Mouse (Mus musculus): ENCODE results near the gene Yod1. TPM values are rescaled to one million over a fixed set of nuclear protein-coding genes. Genes with fewer than 3 reads are reported as not detected.

Yod1 gene
- polyA plus RNA-seq, 1 experiment from 2014 or later: 10.6 TPM

DNA sequence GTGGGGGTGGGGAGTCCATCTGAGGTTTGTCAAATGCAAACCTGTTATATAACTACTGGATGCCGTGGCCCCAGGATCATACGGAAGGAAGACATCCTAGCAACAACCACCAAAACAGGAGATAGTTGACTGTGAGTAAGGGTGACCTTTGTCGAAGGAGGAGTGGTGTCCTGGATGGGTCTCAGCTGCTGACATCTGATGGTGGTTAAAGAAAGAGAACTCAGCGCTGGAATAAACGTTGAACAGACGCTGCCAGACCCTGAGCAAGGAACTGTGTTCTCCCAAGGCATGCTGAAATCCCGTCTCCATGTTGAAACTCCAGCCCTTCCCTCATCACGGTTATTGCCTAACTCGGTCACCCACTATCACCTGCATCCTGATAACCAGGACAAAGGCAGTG is 42.6 kb downstream of the Yod1 start:
- H3K27ac ChIP-seq (replicated peaks): no peak overlapping the region
- no peak overlapping the region for H3K4me3 ChIP-seq
- H3K9me3 ChIP-seq: no peaks in the 10 kb centered on the region
- H3K4me1 ChIP-seq: no peaks in the 10 kb centered on the region
- H3K36me3 ChIP-seq (replicated peaks): no peaks in the 10 kb centered on the region
- H3K27me3 ChIP-seq (replicated peaks; ENCODE audit: low read depth, poor library complexity, severe bottlenecking): no peaks in the 10 kb centered on the region
- 86% methylated on average over 9 of the region's 9 CpGs for WGBS
- DNase-seq (ENCODE audit: low spot score): no peak

DNA sequence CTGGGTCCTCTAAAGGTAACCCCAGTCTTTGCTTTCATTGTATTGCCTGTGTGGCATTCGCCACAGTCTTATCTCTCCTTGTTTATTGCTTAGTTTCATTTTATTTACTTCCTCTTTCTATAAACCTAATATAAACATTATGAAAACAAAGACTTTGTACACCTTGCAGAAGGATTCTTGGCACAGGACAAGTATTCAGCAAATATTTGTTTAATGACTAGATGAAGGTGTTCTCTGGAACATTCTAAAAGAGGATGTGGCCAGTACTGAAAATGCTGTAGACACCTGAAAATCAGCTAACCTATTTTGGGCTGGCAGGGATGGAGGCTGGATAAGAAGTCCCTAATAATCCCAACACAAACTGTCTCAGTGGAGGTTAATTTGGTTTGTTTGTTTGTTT is 44.5 kb downstream of the Yod1 start:
- no peaks in the 10 kb centered on the region for H3K4me1 ChIP-seq
- WGBS: 77% methylated on average over 1 of the region's 1 CpGs
- H3K27ac ChIP-seq (replicated peaks): no peak overlapping the region
- H3K36me3 ChIP-seq (replicated peaks): no peaks in the 10 kb centered on the region
- no peaks in the 10 kb centered on the region for H3K9me3 ChIP-seq
- no peak overlapping the region for H3K4me3 ChIP-seq
- no peak for DNase-seq (ENCODE audit: low spot score)
- H3K27me3 ChIP-seq (replicated peaks; ENCODE audit: low read depth, poor library complexity, severe bottlenecking): no peaks in the 10 kb centered on the region

DNA sequence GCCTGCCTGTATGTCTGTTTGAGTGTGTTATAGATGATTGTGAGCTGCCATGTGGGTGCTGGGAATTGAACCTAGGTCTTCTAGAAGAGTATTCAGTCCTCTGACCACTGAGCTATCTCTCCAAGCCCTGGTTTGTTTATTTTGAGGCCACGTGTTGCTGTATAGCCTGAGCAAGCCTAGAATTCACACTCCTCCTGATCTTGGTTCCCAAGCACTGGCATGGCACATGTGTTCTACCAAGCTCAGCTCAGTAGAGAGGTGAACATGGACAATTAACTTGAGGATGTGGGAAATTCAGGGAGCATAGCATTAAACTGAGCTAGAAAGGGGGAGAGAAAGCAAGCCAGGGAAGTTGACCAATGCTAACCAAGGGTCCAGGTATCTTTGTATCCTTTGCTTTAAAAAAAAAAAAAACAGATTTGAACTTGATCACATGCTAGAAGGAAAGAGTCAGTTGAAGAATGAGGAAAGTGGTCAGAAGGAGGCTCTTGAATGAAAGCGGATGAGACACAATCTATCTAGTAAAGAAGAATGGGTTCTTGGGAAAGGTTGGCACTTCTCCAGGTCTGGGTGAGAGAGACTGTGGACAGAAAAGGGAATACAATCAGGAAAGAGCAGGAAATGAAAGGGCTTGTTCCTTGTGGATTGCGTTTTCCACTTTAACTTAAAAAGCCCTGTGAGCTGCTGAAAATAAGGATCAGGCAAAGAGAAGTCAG is 45.1 kb downstream of the Yod1 start:
- no peak for DNase-seq (ENCODE audit: low spot score)
- H3K9me3 ChIP-seq: no peaks in the 10 kb centered on the region
- no peak overlapping the region for H3K4me3 ChIP-seq
- no peaks in the 10 kb centered on the region for H3K4me1 ChIP-seq
- H3K27ac ChIP-seq (replicated peaks): no peak overlapping the region
- WGBS: 87% methylated on average over 3 of the region's 3 CpGs
- no peaks in the 10 kb centered on the region for H3K27me3 ChIP-seq (replicated peaks; ENCODE audit: low read depth, poor library complexity, severe bottlenecking)
- H3K36me3 ChIP-seq (replicated peaks): no peaks in the 10 kb centered on the region

DNA sequence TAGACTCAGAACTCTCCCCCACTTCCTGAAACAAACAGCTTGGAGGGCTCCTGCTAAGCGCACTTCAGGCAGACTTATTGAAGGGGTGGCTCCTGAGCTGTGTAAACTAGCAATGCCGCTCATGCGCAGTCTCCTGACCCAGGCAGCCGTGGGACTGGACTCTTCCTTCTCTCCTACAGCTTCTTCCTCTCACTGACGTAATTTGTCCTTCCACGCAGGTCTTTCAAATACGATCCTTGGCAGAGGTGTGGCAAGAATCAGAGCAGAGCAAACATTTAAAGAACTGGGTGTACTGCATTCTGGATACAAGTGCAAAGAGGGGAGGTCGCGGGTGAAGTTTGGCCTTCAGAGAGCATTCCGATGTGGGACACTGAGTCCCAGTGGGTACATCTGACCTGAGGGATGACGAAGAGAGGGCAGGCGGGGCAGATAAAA is 46.9 kb downstream of the Yod1 start:
- H3K4me3 ChIP-seq: no peak overlapping the region
- no peak overlapping the region for H3K27ac ChIP-seq (replicated peaks)
- DNase-seq (ENCODE audit: low spot score): no peak
- H3K36me3 ChIP-seq (replicated peaks): no peaks in the 10 kb centered on the region
- H3K9me3 ChIP-seq: no peaks in the 10 kb centered on the region
- 86% methylated on average over 12 of the region's 12 CpGs for WGBS
- H3K4me1 ChIP-seq: no peaks in the 10 kb centered on the region
- no peaks in the 10 kb centered on the region for H3K27me3 ChIP-seq (replicated peaks; ENCODE audit: low read depth, poor library complexity, severe bottlenecking)

DNA sequence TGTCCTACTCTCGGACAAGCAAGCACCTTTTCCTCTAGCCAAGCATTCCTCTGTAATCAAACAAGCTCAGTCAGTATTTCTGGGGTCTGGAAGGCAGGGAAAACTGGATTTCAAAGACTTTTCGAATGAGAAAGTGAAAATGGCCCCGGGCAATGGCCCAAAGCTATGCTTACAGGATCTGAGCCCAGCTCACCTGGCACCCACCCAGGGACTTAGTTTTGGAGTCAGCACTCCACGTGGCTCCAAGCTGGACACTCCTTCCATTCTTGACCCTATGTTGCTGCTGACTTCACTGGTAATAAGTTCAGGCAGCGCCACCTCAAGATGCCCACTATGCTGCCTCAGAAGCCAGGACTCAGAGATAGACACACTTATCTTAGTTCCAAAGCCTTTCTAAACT is 49.9 kb downstream of the Yod1 start:
- 82% methylated on average over 5 of the region's 5 CpGs for WGBS
- no peak for DNase-seq (ENCODE audit: low spot score)
- H3K4me3 ChIP-seq: no peak overlapping the region

DNA sequence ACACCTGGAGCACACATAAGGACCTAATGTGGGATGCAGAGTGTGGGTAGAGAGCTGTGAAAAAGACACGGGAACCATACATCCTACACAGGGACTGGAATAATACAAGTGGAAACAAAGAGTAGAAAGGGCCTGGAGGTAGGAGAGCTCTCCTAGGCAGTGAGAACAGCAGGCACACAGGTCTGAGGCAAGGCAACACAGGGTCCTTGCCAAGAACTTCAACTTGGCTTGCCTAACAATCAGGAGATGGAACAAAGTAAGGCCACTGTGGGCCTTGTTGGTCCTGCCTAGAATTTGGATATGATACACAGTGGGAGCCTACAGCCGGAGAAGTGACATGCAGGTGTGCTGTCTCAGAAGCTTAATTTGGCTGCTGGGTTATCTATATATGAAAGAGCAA is 52.8 kb downstream of the Yod1 start:
- H3K9me3 ChIP-seq: no peaks in the 10 kb centered on the region
- no peaks in the 10 kb centered on the region for H3K36me3 ChIP-seq (replicated peaks)
- no peaks in the 10 kb centered on the region for H3K4me1 ChIP-seq
- no peaks in the 10 kb centered on the region for H3K27me3 ChIP-seq (replicated peaks; ENCODE audit: low read depth, poor library complexity, severe bottlenecking)
- DNase-seq (ENCODE audit: low spot score): no peak
- 90% methylated on average over 2 of the region's 2 CpGs for WGBS
- no peak overlapping the region for H3K27ac ChIP-seq (replicated peaks)
- no peak overlapping the region for H3K4me3 ChIP-seq

More for the DNA sequence above, 49.9 kb downstream of the Yod1 start:
- no peaks in the 10 kb centered on the region for H3K4me1 ChIP-seq
- no peaks in the 10 kb centered on the region for H3K9me3 ChIP-seq
- H3K36me3 ChIP-seq (replicated peaks): no peaks in the 10 kb centered on the region
- no peak overlapping the region for H3K27ac ChIP-seq (replicated peaks)
- no peaks in the 10 kb centered on the region for H3K27me3 ChIP-seq (replicated peaks; ENCODE audit: low read depth, poor library complexity, severe bottlenecking)

DNA sequence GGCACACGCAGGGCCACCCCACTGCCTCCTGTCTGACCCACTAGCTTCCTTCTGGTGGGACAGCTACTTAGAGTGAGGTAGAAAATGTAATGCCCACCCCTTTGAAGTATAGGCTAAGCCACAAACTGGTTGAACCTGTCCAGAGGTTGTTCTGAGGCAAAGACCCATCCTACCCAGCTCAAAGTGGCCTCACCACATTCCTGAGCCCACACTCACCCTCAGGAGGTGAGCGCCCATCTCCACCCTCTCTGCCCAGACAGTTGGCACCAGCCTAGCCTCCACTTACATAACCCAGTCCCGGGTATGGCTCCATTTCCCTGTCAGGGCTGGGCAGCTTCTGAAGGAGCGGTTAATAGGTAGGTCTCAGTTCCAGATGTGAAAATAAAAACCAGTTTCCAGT is 53.4 kb downstream of the Yod1 start:
- Histone ChIP-seq H3K9me3 (no peaks in the 10 kb centered on the region), H3K27me3 (replicated peaks; ENCODE audit: low read depth, poor library complexity, severe bottlenecking) (no peaks in the 10 kb centered on the region), H3K36me3 (replicated peaks) (no peaks in the 10 kb centered on the region), H3K27ac (replicated peaks) (no peak overlapping the region), H3K4me3 (no peak overlapping the region), H3K4me1 (no peaks in the 10 kb centered on the region)
- 83% methylated on average over 4 of the region's 4 CpGs for WGBS
- DNase-seq (ENCODE audit: low spot score): no peak

DNA sequence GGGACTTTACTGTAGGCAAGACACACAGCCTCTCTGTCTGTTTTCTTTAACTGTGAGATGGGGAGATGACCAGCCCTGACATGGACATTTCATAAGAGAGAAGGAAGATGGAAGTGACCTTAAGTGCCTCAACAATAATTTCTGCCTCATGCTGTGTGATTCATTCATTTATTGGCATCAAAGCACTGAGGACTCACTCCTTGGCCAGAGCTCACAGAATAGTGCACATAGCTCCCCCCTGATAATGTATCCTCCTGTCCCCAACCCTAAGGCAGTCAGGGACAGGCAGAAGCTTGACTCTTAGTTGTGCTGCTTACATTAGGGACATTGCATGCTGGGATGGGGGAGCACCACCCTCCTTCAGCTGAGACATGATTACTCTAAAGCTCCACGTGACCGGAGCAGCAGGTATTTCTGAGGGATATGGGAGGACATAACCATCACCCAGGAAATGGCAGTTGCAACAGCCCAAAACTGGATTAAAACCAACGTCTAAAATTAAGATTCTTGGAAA is 53.9 kb downstream of the Yod1 start:
- WGBS: 75% methylated on average over 3 of the region's 3 CpGs

More for the DNA sequence above, 53.9 kb downstream of the Yod1 start:
- no peak for DNase-seq (ENCODE audit: low spot score)
- Histone ChIP-seq H3K27ac (replicated peaks) (no peak overlapping the region), H3K27me3 (replicated peaks; ENCODE audit: low read depth, poor library complexity, severe bottlenecking) (no peaks in the 10 kb centered on the region), H3K9me3 (no peaks in the 10 kb centered on the region), H3K4me1 (no peaks in the 10 kb centered on the region), H3K36me3 (replicated peaks) (no peaks in the 10 kb centered on the region), H3K4me3 (no peak overlapping the region)

Other genes starting within 250 kb of the Yod1 start
- gene Zp3r, start 87.7 kb upstream of the Yod1 start, polyA plus RNA-seq (2016; fragmentation: Nextera tagmentation; extraction: Ambion mirVana): not detected in 2 replicates
- gene C4bp, start 55.7 kb upstream of the Yod1 start, polyA plus RNA-seq (2016; fragmentation: Nextera tagmentation; extraction: Ambion mirVana): not detected in 2 replicates
- gene Gm29427, start 1.5 kb upstream of the Yod1 start, polyA plus RNA-seq (2016; fragmentation: Nextera tagmentation; extraction: Ambion mirVana): not detected in 2 replicates
- gene Pfkfb2, start 11.9 kb downstream of the Yod1 start, polyA plus RNA-seq (2016; fragmentation: Nextera tagmentation; extraction: Ambion mirVana): 4.2 and 4.6 TPM in 2 replicates
- 0.47 and 0.72 TPM in 2 replicates for gene AA986860, start 14.6 kb downstream of the Yod1 start, polyA plus RNA-seq (2016; fragmentation: Nextera tagmentation; extraction: Ambion mirVana)
- gene Fcamr, start 83.6 kb downstream of the Yod1 start, polyA plus RNA-seq (2016; fragmentation: Nextera tagmentation; extraction: Ambion mirVana): not detected in 2 replicates
- not detected in 2 replicates for gene Pigr, start 109.4 kb downstream of the Yod1 start, polyA plus RNA-seq (2016; fragmentation: Nextera tagmentation; extraction: Ambion mirVana)
- gene Fcmr, start 148.3 kb downstream of the Yod1 start, polyA plus RNA-seq (2016; fragmentation: Nextera tagmentation; extraction: Ambion mirVana): not detected in 2 replicates
- not detected in 2 replicates for gene Il24, start 170.1 kb downstream of the Yod1 start, polyA plus RNA-seq (2016; fragmentation: Nextera tagmentation; extraction: Ambion mirVana)
- gene Il20, start 194.1 kb downstream of the Yod1 start, polyA plus RNA-seq (2016; fragmentation: Nextera tagmentation; extraction: Ambion mirVana): not detected in 2 replicates
- gene Il19, start 222.8 kb downstream of the Yod1 start, polyA plus RNA-seq (2016; fragmentation: Nextera tagmentation; extraction: Ambion mirVana): 0.21 and 0.39 TPM in 2 replicates

All from embryonic facial prominence, embryonic 10.5 days (tissue).